Mouse (Mus musculus) liver, embryonic 12.5 days (tissue): ENCODE results near the gene Adamts14. TPM values are rescaled to one million over a fixed set of nuclear protein-coding genes. Genes with fewer than 3 reads are reported as not detected.

Experiments used
- ATAC-seq: fragments of 200-750 bp; cut with Nextera tagmentation; 2 replicates; pipeline ENCODE4 v1.8.0; 2017; ENCODE audit warnings: moderate number of reproducible peaks, mild to moderate bottlenecking, moderate library complexity
- H3K27ac ChIP-seq: fragments of 300-500 bp; sonication (generic); 2 replicates; pipeline ENCODE4 v1.5.1; 2016; ENCODE audit warnings: mild to moderate bottlenecking
- H3K27me3 ChIP-seq: fragments of 300-500 bp; sonication (generic); replicated peaks from 2 replicates; pipeline ENCODE4 v1.6.1; 2016; ENCODE audit warnings: mild to moderate bottlenecking, moderate library complexity
- H3K36me3 ChIP-seq: fragments of 300-500 bp; sonication (generic); 2 replicates; pipeline ENCODE4 v1.6.1; 2016; ENCODE audit warnings: mild to moderate bottlenecking, moderate library complexity
- H3K4me1 ChIP-seq: fragments of 300-500 bp; sonication (generic); 2 replicates; pipeline ENCODE4 v1.6.1; 2016
- H3K4me2 ChIP-seq: fragments of 300-500 bp; sonication (generic); 2 replicates; pipeline ENCODE4 v1.6.1; 2016; ENCODE audit warnings: mild to moderate bottlenecking, moderate library complexity
- H3K4me3 ChIP-seq: fragments of 300-500 bp; sonication (generic); 2 replicates; pipeline ENCODE4 v1.5.1; 2016; ENCODE audit warnings: mild to moderate bottlenecking, moderate library complexity
- H3K9ac ChIP-seq: fragments of 300-500 bp; sonication (generic); 2 replicates; pipeline ENCODE4 v1.6.1; 2016; ENCODE audit warnings: mild to moderate bottlenecking, moderate library complexity
- H3K9me3 ChIP-seq: fragments of 300-500 bp; sonication (generic); replicated peaks from 2 replicates; pipeline ENCODE4 v1.6.1; 2016; ENCODE audit warnings: mild to moderate bottlenecking, moderate library complexity
- WGBS: fragments of 180-500 bp; shearing (Covaris S2); methylation state at CpG from one replicate; pipeline ENCODE4 v1.1.7; 2016; ENCODE audit not compliant: insufficient replicate concordance; 5-methylcytosine and 5-hydroxymethylcytosine counted together
- polyA plus RNA-seq: library from polyadenylated mRNA; unstranded; fragments of >200 nt; fragmentation: Nextera tagmentation; extraction: Ambion mirVana; gene quantifications from 2 replicates; pipeline ENCODE4 v1.2.1, GENCODE M21; 2016

The Adamts14 gene
- polyA plus RNA-seq, 1 experiment from 2014 or later, result 0.27 TPM

- no peak overlapping the region for H3K9ac ChIP-seq
- no peaks in the 10 kb centered on the region for H3K27me3 ChIP-seq
- no peak overlapping the region for H3K27ac ChIP-seq
- no peaks in the 10 kb centered on the region for H3K9me3 ChIP-seq
- no peak overlapping the region for H3K4me3 ChIP-seq
- H3K4me2 ChIP-seq, result no peak overlapping the region
- no peaks in the 10 kb centered on the region for H3K36me3 ChIP-seq
- ATAC-seq, result no peak
- 67% methylated on average over 8 of the region's 8 CpGs for WGBS
- H3K4me1 ChIP-seq, result no peaks in the 10 kb centered on the region
Observed at GRCm38 (mm10) chr10:61296713-61297445, 23.6 kb upstream of the Adamts14 start.

- no peaks in the 10 kb centered on the region for H3K4me1 ChIP-seq
- no peaks in the 10 kb centered on the region for H3K36me3 ChIP-seq
- no peak overlapping the region for H3K4me3 ChIP-seq
- 54% methylated on average over 8 of the region's 8 CpGs for WGBS
- no peak for ATAC-seq
- no peak overlapping the region for H3K9ac ChIP-seq
- H3K9me3 ChIP-seq, result no peaks in the 10 kb centered on the region
- H3K27ac ChIP-seq, result no peak overlapping the region
- H3K27me3 ChIP-seq, result no peaks in the 10 kb centered on the region
- H3K4me2 ChIP-seq, result no peak overlapping the region
Observed at GRCm38 (mm10) chr10:61294242-61294641, 21.0 kb upstream of the Adamts14 start.

GRCm38 (mm10) chr10:61290479-61290878, 17.2 kb upstream of the Adamts14 start:
- WGBS, result 42% methylated on average over 2 of the region's 2 CpGs
- no peak for ATAC-seq
- Histone ChIP-seq H3K9ac (no peak overlapping the region), H3K4me2 (no peak overlapping the region), H3K9me3 (no peaks in the 10 kb centered on the region), H3K4me3 (no peak overlapping the region), H3K27ac (no peak overlapping the region), H3K4me1 (no peaks in the 10 kb centered on the region), H3K27me3 (no peaks in the 10 kb centered on the region), H3K36me3 (no peaks in the 10 kb centered on the region)

GRCm38 (mm10) chr10:61290016-61290415, 16.8 kb upstream of the Adamts14 start:
- H3K36me3 ChIP-seq, result no peaks in the 10 kb centered on the region
- H3K9me3 ChIP-seq, result no peaks in the 10 kb centered on the region
- no peak for ATAC-seq
- no peak overlapping the region for H3K9ac ChIP-seq
- no peak overlapping the region for H3K4me3 ChIP-seq
- H3K27ac ChIP-seq, result no peak overlapping the region
- 77% methylated on average over 2 of the region's 2 CpGs for WGBS
- no peaks in the 10 kb centered on the region for H3K4me1 ChIP-seq
- H3K4me2 ChIP-seq, result no peak overlapping the region
- no peaks in the 10 kb centered on the region for H3K27me3 ChIP-seq

- H3K9ac ChIP-seq, result no peak overlapping the region
- no peak overlapping the region for H3K4me2 ChIP-seq
- ATAC-seq, result no peak
- H3K4me1 ChIP-seq, result no peaks in the 10 kb centered on the region
- H3K27ac ChIP-seq, result no peak overlapping the region
- H3K9me3 ChIP-seq, result no peaks in the 10 kb centered on the region
- no peak overlapping the region for H3K4me3 ChIP-seq
- H3K36me3 ChIP-seq, result no peaks in the 10 kb centered on the region
- H3K27me3 ChIP-seq, result no peaks in the 10 kb centered on the region
- WGBS, result 53% methylated on average over 7 of the region's 7 CpGs
Observed at GRCm38 (mm10) chr10:61286246-61286645, 13.0 kb upstream of the Adamts14 start.

- no peak for ATAC-seq
Observed at GRCm38 (mm10) chr10:61285271-61285670, 12.0 kb upstream of the Adamts14 start.

GRCm38 (mm10) chr10:61284309-61284708, 11.1 kb upstream of the Adamts14 start:
- Histone ChIP-seq H3K27me3 (no peaks in the 10 kb centered on the region), H3K36me3 (no peaks in the 10 kb centered on the region), H3K27ac (no peak overlapping the region), H3K9me3 (no peaks in the 10 kb centered on the region), H3K4me2 (no peak overlapping the region), H3K9ac (no peak overlapping the region), H3K4me3 (no peak overlapping the region), H3K4me1 (no peaks in the 10 kb centered on the region)
- 69% methylated on average over 4 of the region's 4 CpGs for WGBS
- ATAC-seq, result no peak

More at GRCm38 (mm10) chr10:61285271-61285670, 12.0 kb upstream of the Adamts14 start:
- Histone ChIP-seq H3K36me3 (no peaks in the 10 kb centered on the region), H3K9me3 (no peaks in the 10 kb centered on the region), H3K27me3 (no peaks in the 10 kb centered on the region), H3K4me3 (no peak overlapping the region), H3K4me2 (no peak overlapping the region), H3K9ac (no peak overlapping the region), H3K27ac (no peak overlapping the region), H3K4me1 (no peaks in the 10 kb centered on the region)
- 70% methylated on average over 11 of the region's 11 CpGs for WGBS

- no peaks in the 10 kb centered on the region for H3K36me3 ChIP-seq
- H3K9ac ChIP-seq, result no peak overlapping the region
- H3K27ac ChIP-seq, result no peak overlapping the region
- H3K4me2 ChIP-seq, result no peak overlapping the region
- H3K27me3 ChIP-seq, result 0 out of 2 replicates have a peak, but pooled peaks cover 12% of the 10 kb centered on the region
- H3K4me3 ChIP-seq, result no peak overlapping the region
- no peak for ATAC-seq
- WGBS, result 50% methylated on average over 5 of the region's 5 CpGs
- H3K9me3 ChIP-seq, result no peaks in the 10 kb centered on the region
- H3K4me1 ChIP-seq, result no peaks in the 10 kb centered on the region
Observed at GRCm38 (mm10) chr10:61281115-61281514, 7.9 kb upstream of the Adamts14 start.

GRCm38 (mm10) chr10:61277918-61278674, 4.9 kb upstream of the Adamts14 start:
- ATAC-seq, result no peak
- Histone ChIP-seq H3K27ac (no peak overlapping the region), H3K36me3 (no peaks in the 10 kb centered on the region), H3K4me2 (no peak overlapping the region), H3K4me3 (no peak overlapping the region), H3K4me1 (peaks cover 2% of the 10 kb centered on the region; the same call in 1 of the 2 replicates), H3K9me3 (no peaks in the 10 kb centered on the region), H3K9ac (no peak overlapping the region), H3K27me3 (peaks cover 37% of the 10 kb centered on the region)
- 29% methylated on average over 14 of the region's 14 CpGs for WGBS

- Histone ChIP-seq H3K4me3 (no peak overlapping the region), H3K4me1 (peaks cover 5% of the 10 kb centered on the region; the same call in 1 of the 2 replicates), H3K9ac (no peak overlapping the region), H3K36me3 (no peaks in the 10 kb centered on the region), H3K27me3 (peaks cover 47% of the 10 kb centered on the region), H3K9me3 (no peaks in the 10 kb centered on the region), H3K27ac (no peak overlapping the region), H3K4me2 (no peak overlapping the region)
- ATAC-seq, result no peak
- WGBS, result 77% methylated on average over 6 of the region's 6 CpGs
Observed at GRCm38 (mm10) chr10:61277051-61277450, 3.8 kb upstream of the Adamts14 start.

GRCm38 (mm10) chr10:61275669-61276110, 2.5 kb upstream of the Adamts14 start:
- no peak overlapping the region for H3K4me2 ChIP-seq
- no peaks in the 10 kb centered on the region for H3K36me3 ChIP-seq
- no peak; the same call in 1 of the 2 replicates for ATAC-seq
- H3K4me1 ChIP-seq, result peaks cover 5% of the 10 kb centered on the region; the same call in 1 of the 2 replicates
- H3K27me3 ChIP-seq, result peaks cover 58% of the 10 kb centered on the region
- no peaks in the 10 kb centered on the region for H3K9me3 ChIP-seq
- WGBS, result 1% methylated on average over 5 of the region's 5 CpGs
- H3K9ac ChIP-seq, result no peak overlapping the region
- H3K27ac ChIP-seq, result no peak overlapping the region
- no peak overlapping the region for H3K4me3 ChIP-seq

- H3K4me1 ChIP-seq, result peaks cover 5% of the 10 kb centered on the region; the same call in 1 of the 2 replicates
- no peaks in the 10 kb centered on the region for H3K9me3 ChIP-seq
- no peak overlapping the region for H3K4me2 ChIP-seq
- peaks cover 61% of the 10 kb centered on the region for H3K27me3 ChIP-seq
- ATAC-seq, result no peak
- H3K9ac ChIP-seq, result no peak overlapping the region
- no peak overlapping the region for H3K27ac ChIP-seq
- H3K36me3 ChIP-seq, result no peaks in the 10 kb centered on the region
- 33% methylated on average over 2 of the region's 2 CpGs for WGBS
- H3K4me3 ChIP-seq, result no peak overlapping the region
Observed at GRCm38 (mm10) chr10:61274532-61274931, 1.3 kb upstream of the Adamts14 start.
